Mouse (Mus musculus) megakaryocyte, embryonic 14.5 days (primary cell): ENCODE measurements around the gene Fam20c.

Experiments
- FLI1 ChIP-seq: IDR thresholded peaks from 2 replicates; pipeline ENCODE4 v1.6.1; 2012; ENCODE audit warnings: low read length, inconsistent platforms, mixed read lengths
- GATA1 ChIP-seq: IDR thresholded peaks from 3 replicates; pipeline ENCODE4 v1.6.1; 2012; ENCODE audit warnings: mixed read lengths, low read length, inconsistent platforms, borderline replicate concordance

GRCm38 (mm10) chr5:138787648-138788047 is 33.3 kb downstream of the Fam20c start:
- no peak for TF ChIP-seq GATA1
- TF ChIP-seq FLI1, result no peak
